Mouse (Mus musculus) forebrain, embryonic 16.5 days (tissue): ENCODE data around the gene Gpx1. TPM values are rescaled to one million over a fixed set of nuclear protein-coding genes. Genes with fewer than 3 reads are reported as not detected.

ENCODE experiments used
- ATAC-seq: fragments of 200-750 bp; cut with Nextera tagmentation; 2 replicates; pipeline ENCODE4 v1.8.0; 2017; ENCODE audit warnings: mild to moderate bottlenecking, moderate library complexity
- H3K27ac ChIP-seq: fragments of 300-500 bp; sonication (generic); 2 replicates; pipeline ENCODE4 v1.5.1; 2014; ENCODE audit warnings: low read length, control low read depth
- H3K27me3 ChIP-seq: fragments of 300-500 bp; sonication (generic); replicated peaks from 2 replicates; pipeline ENCODE4 v1.6.1; 2014; ENCODE audit warnings: low read length; ENCODE audit not compliant: control insufficient read depth, insufficient read depth
- H3K36me3 ChIP-seq: fragments of 300-500 bp; sonication (generic); 2 replicates; pipeline ENCODE4 v1.6.1; 2014; ENCODE audit not compliant: control insufficient read depth, insufficient read depth
- H3K4me1 ChIP-seq: fragments of 300-500 bp; sonication (generic); replicated peaks from 2 replicates; pipeline ENCODE4 v1.6.1; 2014; ENCODE audit warnings: low read length; ENCODE audit not compliant: control insufficient read depth, insufficient read depth
- H3K4me2 ChIP-seq: fragments of 300-500 bp; sonication (generic); 2 replicates; pipeline ENCODE4 v1.6.1; 2014; ENCODE audit warnings: mild to moderate bottlenecking, low read length, control low read depth
- H3K4me3 ChIP-seq: fragments of 300-500 bp; sonication (generic); replicated peaks from 2 replicates; pipeline ENCODE4 v1.5.1; 2014; ENCODE audit warnings: mild to moderate bottlenecking, low read length, control low read depth
- H3K9ac ChIP-seq: fragments of 300-500 bp; sonication (generic); replicated peaks from 2 replicates; pipeline ENCODE4 v1.6.1; 2014; ENCODE audit warnings: low read depth, low read length, control low read depth
- H3K9me3 ChIP-seq: fragments of 300-500 bp; sonication (generic); 2 replicates; pipeline ENCODE4 v1.6.1; 2016; ENCODE audit warnings: low read length; ENCODE audit not compliant: control insufficient read depth
- WGBS: fragments of 180-500 bp; shearing (Covaris S2); extraction: QIAGEN DNeasy Blood & Tissue Kit; methylation state at CpG from one replicate; pipeline ENCODE4 v1.1.7; 2014; 5-methylcytosine and 5-hydroxymethylcytosine counted together
- polyA plus RNA-seq: library from polyadenylated mRNA; unstranded; fragments of >200 nt; fragmentation: Nextera tagmentation; extraction: Ambion mirVana; gene quantifications from 2 replicates; pipeline ENCODE4 v1.2.1, GENCODE M21; 2015

The Gpx1 gene
- polyA plus RNA-seq, 1 experiment from 2014 or later, result 369 TPM

GRCm38 (mm10) chr9:108385006-108385405 is 46.3 kb downstream of the Gpx1 start:
- 82% methylated on average over 7 of the region's 7 CpGs for WGBS
- Histone ChIP-seq H3K9me3 (no peaks in the 10 kb centered on the region), H3K4me2 (no peak overlapping the region), H3K9ac (no peak overlapping the region), H3K27ac (no peak overlapping the region), H3K36me3 (peaks cover 50% of the 10 kb centered on the region), H3K27me3 (no peaks in the 10 kb centered on the region), H3K4me3 (no peak overlapping the region), H3K4me1 (no peaks in the 10 kb centered on the region)
- ATAC-seq, result no peak

- no peaks in the 10 kb centered on the region for H3K4me1 ChIP-seq
- H3K9ac ChIP-seq, result no peak overlapping the region
- 91% methylated on average over 4 of the region's 4 CpGs for WGBS
- no peaks in the 10 kb centered on the region for H3K9me3 ChIP-seq
- H3K27ac ChIP-seq, result no peak overlapping the region
- no peak for ATAC-seq
- H3K4me2 ChIP-seq, result no peak overlapping the region
- peaks cover 48% of the 10 kb centered on the region for H3K36me3 ChIP-seq
- H3K27me3 ChIP-seq, result no peaks in the 10 kb centered on the region
- H3K4me3 ChIP-seq, result no peak overlapping the region
Observed at GRCm38 (mm10) chr9:108386816-108387215, 48.1 kb downstream of the Gpx1 start.

GRCm38 (mm10) chr9:108388601-108389000 is 49.9 kb downstream of the Gpx1 start:
- ATAC-seq, result no peak
- Histone ChIP-seq H3K4me2 (no peak overlapping the region), H3K4me3 (no peak overlapping the region), H3K36me3 (peaks cover 50% of the 10 kb centered on the region), H3K27ac (no peak overlapping the region), H3K9me3 (no peaks in the 10 kb centered on the region), H3K4me1 (no peaks in the 10 kb centered on the region), H3K27me3 (no peaks in the 10 kb centered on the region), H3K9ac (no peak overlapping the region)
- WGBS, result 85% methylated on average over 10 of the region's 10 CpGs

GRCm38 (mm10) chr9:108389220-108389619 is 50.5 kb downstream of the Gpx1 start:
- no peak overlapping the region for H3K4me3 ChIP-seq
- H3K4me2 ChIP-seq, result no peak overlapping the region
- H3K27ac ChIP-seq, result no peak overlapping the region
- H3K4me1 ChIP-seq, result no peaks in the 10 kb centered on the region
- no peak overlapping the region for H3K9ac ChIP-seq
- H3K27me3 ChIP-seq, result no peaks in the 10 kb centered on the region
- H3K9me3 ChIP-seq, result no peaks in the 10 kb centered on the region
- WGBS, result 87% methylated on average over 6 of the region's 6 CpGs
- peaks cover 47% of the 10 kb centered on the region for H3K36me3 ChIP-seq
- ATAC-seq, result no peak

Other genes with a start within 250 kb of the Gpx1 start
- gene Apeh, start 244.3 kb upstream of the Gpx1 start, polyA plus RNA-seq, result 41.3 and 46.2 TPM in 2 replicates
- gene Bsn, start 148.5 kb upstream of the Gpx1 start, polyA plus RNA-seq, result 7.0 and 8.5 TPM in 2 replicates
- 56.3 and 57.9 TPM in 2 replicates for gene Dag1, start 74.9 kb upstream of the Gpx1 start, polyA plus RNA-seq
- gene Nicn1, start 48.5 kb upstream of the Gpx1 start, polyA plus RNA-seq, result 139 and 158 TPM in 2 replicates
- gene Amt, start 42.0 kb upstream of the Gpx1 start, polyA plus RNA-seq, result 22.3 and 23.8 TPM in 2 replicates
- gene Rhoa, start 32.8 kb upstream of the Gpx1 start, polyA plus RNA-seq, result 282 and 351 TPM in 2 replicates
- 34.3 and 37.6 TPM in 2 replicates for gene Tcta, start 32.7 kb upstream of the Gpx1 start, polyA plus RNA-seq
- gene Usp4, start 8.9 kb downstream of the Gpx1 start, polyA plus RNA-seq, result 146 and 163 TPM in 2 replicates
- 2.0 and 2.2 TPM in 2 replicates for gene 1700102P08Rik, start 53.9 kb downstream of the Gpx1 start, polyA plus RNA-seq
- gene Ccdc36, start 89.6 kb downstream of the Gpx1 start, polyA plus RNA-seq, result 0.96 and 0.99 TPM in 2 replicates
- gene BC048562, start 97.6 kb downstream of the Gpx1 start, polyA plus RNA-seq, result not detected in 2 replicates
- 61.4 and 68.7 TPM in 2 replicates for gene Ccdc71, start 121.6 kb downstream of the Gpx1 start, polyA plus RNA-seq
- 42.6 and 55.6 TPM in 2 replicates for gene Klhdc8b, start 122.7 kb downstream of the Gpx1 start, polyA plus RNA-seq
- 17.6 and 23.4 TPM in 2 replicates for gene Lamb2, start 140.8 kb downstream of the Gpx1 start, polyA plus RNA-seq
- gene Usp19, start 151.7 kb downstream of the Gpx1 start, polyA plus RNA-seq, result 85.9 and 91.5 TPM in 2 replicates
- gene Qars, start 168.8 kb downstream of the Gpx1 start, polyA plus RNA-seq, result 69.1 and 71.5 TPM in 2 replicates
- gene Qrich1, start 177.9 kb downstream of the Gpx1 start, polyA plus RNA-seq, result 152 and 164 TPM in 2 replicates
- 118 and 128 TPM in 2 replicates for gene Impdh2, start 221.4 kb downstream of the Gpx1 start, polyA plus RNA-seq
- 68.9 and 77.4 TPM in 2 replicates for gene Ndufaf3, start 228.5 kb downstream of the Gpx1 start, polyA plus RNA-seq
- 258 and 296 TPM in 2 replicates for gene Dalrd3, start 231.0 kb downstream of the Gpx1 start, polyA plus RNA-seq
- 209 and 267 TPM in 2 replicates for gene Wdr6, start 239.8 kb downstream of the Gpx1 start, polyA plus RNA-seq